Mouse (Mus musculus) heart, adult 18-20 months (tissue): Measurements from ENCODE around the gene Ccl9. TPM values are rescaled to one million over a fixed set of nuclear protein-coding genes. Genes with fewer than 3 reads are reported as not detected.
A peak's percentile ranks its signal among the peaks of the same experiment; 100 is the strongest.

ENCODE experiments used
- DNase-seq, 2 experiments: peaks; one replicate each; pipeline ENCODE4 v3.0.0; 2021 to 2022; ENCODE audit warnings: mixed read lengths in 1 of 2
- total RNA-seq, 2 experiments: library from RNA; stranded (reverse); gene quantifications; 2 replicates each; pipeline ENCODE4 v1.2.3; 2021

Gene Ccl9
- total RNA-seq, 2 experiments from 2014 or later, result 5.6 to 8.7 TPM

DNA sequence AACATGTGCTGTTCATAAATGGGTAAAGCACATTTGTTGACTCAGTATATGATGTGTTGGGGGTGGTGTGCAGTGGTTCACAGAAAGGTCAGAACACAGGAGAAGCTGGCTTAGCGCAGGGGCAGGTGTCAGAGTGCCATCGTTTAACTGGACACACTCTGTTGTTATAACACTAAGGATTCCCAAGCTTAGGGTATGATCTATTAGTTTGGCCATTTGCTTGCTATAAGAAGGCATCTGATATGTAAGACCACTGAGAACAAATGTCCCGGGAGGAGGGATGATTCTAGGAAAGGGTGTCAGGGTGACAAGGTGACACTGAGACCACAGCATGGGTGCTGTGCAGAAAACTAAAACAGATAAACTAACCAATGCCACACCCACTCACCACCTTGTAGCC lies 41.6 kb downstream of the Ccl9 start:
- no peak for DNase-seq

DNA sequence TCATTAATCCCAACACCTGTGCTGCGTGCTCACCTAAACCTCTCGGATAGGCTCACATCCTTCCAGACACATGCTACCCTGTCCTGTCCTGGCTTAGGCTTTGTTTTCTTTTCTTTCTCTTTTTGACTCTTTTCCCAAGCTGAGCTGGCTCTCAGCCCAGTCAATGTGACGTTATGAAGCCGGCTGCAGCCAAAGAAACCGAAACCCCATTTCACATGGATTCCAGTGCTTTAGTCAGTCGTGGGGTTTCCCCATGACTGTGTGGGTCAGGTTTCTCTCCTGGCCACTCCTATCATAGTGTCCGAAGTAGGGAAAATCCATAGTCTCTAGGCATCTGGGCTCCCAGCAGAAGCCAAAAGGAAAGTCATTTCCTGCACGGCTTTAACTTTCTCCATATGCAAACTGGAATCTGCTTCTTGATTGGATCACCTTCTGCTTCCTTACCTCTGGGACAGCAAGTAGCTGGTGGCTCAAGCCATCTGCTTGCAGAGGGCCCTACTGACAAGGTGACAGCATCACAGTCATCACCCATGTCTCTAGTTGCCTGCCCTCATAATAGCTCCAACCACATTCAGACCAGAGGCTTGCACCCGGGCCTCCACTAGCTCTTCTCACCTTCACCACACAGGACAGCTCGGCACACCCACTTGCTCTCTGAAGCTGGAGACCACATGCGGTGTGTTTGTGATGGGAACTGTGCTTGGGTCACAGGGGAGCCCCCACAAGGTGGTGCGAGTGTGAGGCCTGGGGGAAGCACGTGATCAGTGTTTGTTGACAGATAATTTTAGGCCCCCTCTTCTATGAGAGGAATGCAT lies 43.6 kb downstream of the Ccl9 start:
- DNase-seq, result peak; percentile 87 to 90

DNA sequence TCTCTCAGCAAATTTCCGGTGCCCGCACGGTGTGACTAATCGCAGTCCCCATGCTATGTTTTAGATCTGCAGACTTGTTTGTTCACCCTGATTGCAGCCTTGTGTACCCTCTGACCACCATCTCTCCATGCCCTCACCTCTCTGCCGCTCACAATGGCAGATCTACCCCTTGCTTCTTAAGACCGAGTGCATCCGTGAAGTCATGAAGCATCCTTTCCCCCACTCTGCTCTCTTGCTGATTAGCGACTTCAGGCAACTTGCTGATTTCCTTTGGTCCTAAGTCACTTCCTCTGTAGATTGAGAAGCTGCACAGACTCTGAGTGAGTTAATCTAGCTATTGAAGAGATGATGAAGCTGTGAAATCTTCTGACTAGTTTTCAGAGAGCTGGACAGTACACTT lies 44.3 kb downstream of the Ccl9 start:
- DNase-seq, result no peak

DNA sequence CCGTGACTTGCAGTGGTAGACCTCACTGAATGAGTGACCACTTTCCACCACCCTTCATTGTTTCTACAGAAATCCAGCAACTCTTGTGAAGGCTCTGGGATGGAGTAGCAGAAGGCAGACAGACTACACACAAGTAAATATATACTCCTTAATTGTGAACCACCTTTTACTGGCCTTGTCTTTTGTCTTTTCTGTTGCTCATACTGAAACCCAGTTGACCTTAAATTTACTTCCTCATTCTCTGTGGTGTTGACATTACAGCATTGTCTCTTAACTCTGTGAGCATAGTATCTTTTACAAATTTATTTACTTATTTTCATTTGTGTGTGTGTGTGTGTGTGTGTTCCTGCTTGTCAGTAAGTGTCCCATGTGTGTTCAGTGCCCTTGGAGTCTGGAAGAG lies 45.2 kb downstream of the Ccl9 start:
- DNase-seq, result no peak

DNA sequence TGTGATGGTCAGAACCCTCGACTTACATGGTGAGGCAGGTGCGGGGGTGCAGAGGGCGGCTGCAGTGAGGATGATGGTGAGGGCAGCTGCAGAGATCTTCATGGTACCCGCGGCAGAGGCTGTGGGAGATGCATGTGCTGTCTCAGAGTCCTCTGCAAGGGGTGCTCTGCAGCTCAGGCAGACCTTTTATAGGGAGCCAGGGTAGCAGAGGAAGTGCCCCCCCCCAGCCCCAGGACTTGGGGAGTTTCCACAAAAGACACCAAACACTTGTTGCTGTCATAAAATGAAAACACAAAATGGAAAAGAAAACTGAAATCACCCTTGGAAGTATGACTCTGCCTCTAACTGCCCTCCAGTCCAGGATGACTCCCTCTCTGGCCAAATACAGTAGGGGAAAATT lies 48.1 kb downstream of the Ccl9 start, which contains the start of gene Ccl5:
Gene Ccl5 (minus strand): TSS at position 159 of the 400 bp plus-strand sequence.
- no peak for DNase-seq

DNA sequence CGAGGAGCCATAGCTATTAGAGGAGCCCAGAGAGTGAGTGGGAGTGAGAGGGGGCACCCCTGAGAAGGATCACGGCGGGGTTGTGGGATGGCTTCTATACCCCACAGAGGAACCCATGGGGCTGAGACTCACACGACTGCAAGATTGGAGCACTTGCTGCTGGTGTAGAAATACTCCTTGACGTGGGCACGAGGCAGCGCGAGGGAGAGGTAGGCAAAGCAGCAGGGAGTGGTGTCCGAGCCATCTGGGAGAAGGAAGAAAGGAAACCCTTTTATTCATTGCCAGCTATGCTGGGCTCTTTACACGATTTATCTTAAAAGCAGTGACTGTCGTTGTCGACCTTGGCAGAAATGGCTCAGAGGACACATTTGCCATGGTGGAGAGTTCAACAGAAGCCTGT lies 49.4 kb downstream of the Ccl9 start:
- DNase-seq, result no peak

Other genes starting within 250 kb of the Ccl9 start
- gene Rasl10b, start 169.5 kb downstream of the Ccl9 start, total RNA-seq, result 10 to 100 TPM; 74.9 to 78.3 TPM
- gene Gas2l2, start 149.2 kb downstream of the Ccl9 start, total RNA-seq, result not detected
- not detected for gene 1700020L24Rik, start 141.0 kb downstream of the Ccl9 start, total RNA-seq
- 1 to 10 TPM; 3.0 to 4.7 TPM for gene Mmp28, start 115.6 kb downstream of the Ccl9 start, total RNA-seq
- 10 to 100 TPM; 34.2 to 41.5 TPM for gene Taf15, start 105.5 kb downstream of the Ccl9 start, total RNA-seq
- under 1 TPM in 1 of 2 experiments, not detected in 1; 0.26 TPM for gene Heatr9, start 56.5 kb downstream of the Ccl9 start, total RNA-seq
- 10 to 100 TPM in 1 of 2 experiments, 1 to 10 TPM in 1; 2.6 to 10.5 TPM for gene Ccl5, start 48.1 kb downstream of the Ccl9 start, total RNA-seq
- gene Ccl6, start 14.5 kb upstream of the Ccl9 start, total RNA-seq, result 10 to 100 TPM; 11.8 to 13.3 TPM
- gene Rpl9-ps1, start 67.0 kb upstream of the Ccl9 start, total RNA-seq, result not detected
- not detected for gene Ccl3, start 70.7 kb upstream of the Ccl9 start, total RNA-seq
- not detected for gene Ccl4, start 83.9 kb upstream of the Ccl9 start, total RNA-seq
- gene Wfdc17, start 125.4 kb upstream of the Ccl9 start, total RNA-seq, result 1 to 10 TPM; 3.8 to 4.1 TPM
- not detected for gene Wfdc18, start 130.4 kb upstream of the Ccl9 start, total RNA-seq
- gene Wfdc21, start 168.3 kb upstream of the Ccl9 start, total RNA-seq, result not detected
- gene Heatr6, start 175.1 kb upstream of the Ccl9 start, total RNA-seq, result 1 to 10 TPM; 5.5 to 6.5 TPM